ENCODE assay signal across 11 mouse cellular contexts in genomic region chr6:84233783-84234182, GRCm38 (mm10).
DNase-seq lines count a peak whose midpoint lies in the region; ATAC-seq and TF ChIP-seq lines count a peak whose summit lies in the region.
"Had no signal": no experiment of that assay in that cellular context is flagged by ENCODE, and none has a peak within 500 bp of the region (broad histone marks: within the 10 kb centered on the region; RNA-seq: fewer than 3 reads in every experiment).

No protein-coding gene starts in this region.

- H3K4me3 ChIP-seq in liver, adult 2 months (ENCODE audit: insufficient read depth, low read depth, low read length), result no peak overlapping the region
- H3K4me3 ChIP-seq in liver, embryonic 11.5 days (ENCODE audit: low read depth, low read length), result no peak overlapping the region
- H3K4me3 ChIP-seq: liver, embryonic 15.5 days; midbrain, embryonic 13.5 days had no signal

- WGBS in liver, adult 2 months, result 35% methylated on average over 6 of the region's 6 CpGs
- 49% methylated on average over 6 of the region's 6 CpGs for WGBS in liver, embryonic 11.5 days

- H3K9me3 ChIP-seq in liver, embryonic 11.5 days (ENCODE audit: control insufficient read depth, low read length), result no peaks in the 10 kb centered on the region
- H3K9me3 ChIP-seq: liver, embryonic 15.5 days; midbrain, embryonic 13.5 days had no signal

- no peak overlapping the region for H3K4me2 ChIP-seq in liver, embryonic 11.5 days
- H3K4me2 ChIP-seq: liver, embryonic 15.5 days; midbrain, embryonic 13.5 days had no signal

- no peaks in the 10 kb centered on the region for H3K79me2 ChIP-seq in liver, adult 2 months (ENCODE audit: control insufficient read depth, insufficient read depth, low read length)

- no peak for TF ChIP-seq CTCF in liver, adult 2 months (IDR thresholded peaks at IDR 0.05; ENCODE audit: low read depth, low read length)

- no peak for ATAC-seq in liver, embryonic 11.5 days (replicated peaks; ENCODE audit: low FRiP score)
- ATAC-seq: midbrain, embryonic 13.5 days had no signal

- no peak for TF ChIP-seq POLR2A in liver, adult 2 months (IDR thresholded peaks at IDR 0.05; ENCODE audit: extremely low read depth, insufficient read depth, low read length)

- peak; percentile 39 to 47 for DNase-seq in cerebellum, postnatal 10 days
- DNase-seq in cerebellum, postnatal 36 days, result no peak
- DNase-seq in liver, adult 2 months (ENCODE audit: extremely low read depth, low read depth, low spot score), result peak; percentile 85
- DNase-seq in liver, embryonic 11.5 days (ENCODE audit: low spot score), result no peak
- DNase-seq in adrenal gland, postnatal 14 days, result peak; percentile 84
- DNase-seq in kidney, postnatal 10 days, result peak; percentile 82
- no peak for DNase-seq in layer of hippocampus, adult 8-10 months (ENCODE audit: low spot score in 2 of 2)
- DNase-seq in urinary bladder, postnatal 25 days (ENCODE audit: low spot score), result no peak
- DNase-seq: thymus, adult 18-20 months had no signal

- no peaks in the 10 kb centered on the region for H3K36me3 ChIP-seq in liver, adult 2 months (ENCODE audit: control insufficient read depth, insufficient read depth, low read length)
- H3K36me3 ChIP-seq in liver, embryonic 11.5 days (ENCODE audit: control insufficient read depth, insufficient read depth, low read length), result no peaks in the 10 kb centered on the region
- H3K36me3 ChIP-seq: liver, embryonic 15.5 days; midbrain, embryonic 13.5 days had no signal

- H3K9ac ChIP-seq in liver, adult 2 months (ENCODE audit: low read depth, low read length), result no peak overlapping the region
- H3K9ac ChIP-seq in liver, embryonic 11.5 days (ENCODE audit: low read depth, low read length), result no peak overlapping the region
- H3K9ac ChIP-seq: liver, embryonic 15.5 days; midbrain, embryonic 13.5 days had no signal

- peaks cover 13% of the 10 kb centered on the region for H3K4me1 ChIP-seq in liver, adult 2 months (ENCODE audit: control insufficient read depth, insufficient read depth, low read length)
- no peaks in the 10 kb centered on the region for H3K4me1 ChIP-seq in liver, embryonic 11.5 days (replicated peaks; ENCODE audit: control insufficient read depth, insufficient read depth, low read length)
- H3K4me1 ChIP-seq: liver, embryonic 15.5 days had no signal

- H3K27me3 ChIP-seq in liver, adult 2 months (ENCODE audit: control insufficient read depth, insufficient read depth, low read length), result no peaks in the 10 kb centered on the region
- no peaks in the 10 kb centered on the region for H3K27me3 ChIP-seq in liver, embryonic 11.5 days (replicated peaks; ENCODE audit: control insufficient read depth, insufficient read depth, low read length)
- H3K27me3 ChIP-seq: liver, embryonic 15.5 days; midbrain, embryonic 13.5 days had no signal

- no peak overlapping the region for H3K27ac ChIP-seq in liver, adult 2 months (replicated peaks; ENCODE audit: insufficient read depth, low read depth, low read length)
- H3K27ac ChIP-seq in liver, embryonic 11.5 days (ENCODE audit: low read depth, low read length), result no peak overlapping the region
- H3K27ac ChIP-seq: liver, embryonic 15.5 days; midbrain, embryonic 13.5 days had no signal

Comparison
In these comparisons a context has a peak if more than half of its experiments do, and no peak if none do; other contexts are left out.
1. DNase-seq: peak in cerebellum, postnatal 10 days (2 of 2), liver, adult 2 months (single experiment), adrenal gland, postnatal 14 days (single experiment) and kidney, postnatal 10 days (single experiment); none in cerebellum, postnatal 36 days (0 of 2), liver, embryonic 11.5 days (single experiment), layer of hippocampus, adult 8-10 months (0 of 2) and urinary bladder, postnatal 25 days (single experiment).